Mouse (Mus musculus) macrophage (primary cell): Measurements from ENCODE around the gene Rhod. TPM values are rescaled to one million over a fixed set of nuclear protein-coding genes. Genes with fewer than 3 reads are reported as not detected.
"Not testable (repeated sequence)": the region's sequence is repeated elsewhere in the genome, so short reads cannot be mapped to it uniquely, and the experiment has no call there.

Source experiments
- H3K27ac ChIP-seq: fragments of 350-480 bp; formaldehyde crosslinking; 2 replicates; pipeline ENCODE4 v1.9.0; 2021
- H3K36me3 ChIP-seq: fragments of 350-480 bp; formaldehyde crosslinking; 2 replicates; pipeline ENCODE4 v1.9.0; 2021; ENCODE audit errors: inconsistent target
- H3K4me3 ChIP-seq: fragments of 350-480 bp; formaldehyde crosslinking; 2 replicates; pipeline ENCODE4 v1.9.0; 2021; ENCODE audit errors: inconsistent target
- H3K79me2 ChIP-seq: fragments of 350-480 bp; formaldehyde crosslinking; 2 replicates; pipeline ENCODE4 v1.9.0; 2021; ENCODE audit errors: inconsistent target
- WGBS: methylation state at CpG from one replicate; pipeline ENCODE4 v1.1.7; 2026; ENCODE audit warnings: inconsistent platforms; ENCODE audit not compliant: missing documents; 5-methylcytosine and 5-hydroxymethylcytosine counted together
- polyA plus RNA-seq: library from polyadenylated mRNA; stranded (reverse); fragments of 250-400 nt; gene quantifications from 3 replicates; pipeline ENCODE4 v1.2.4, GENCODE M21; 2018; ENCODE audit warnings: inconsistent platforms

The Rhod gene
- polyA plus RNA-seq, 1 experiment from 2014 or later = 4.4 TPM

DNA sequence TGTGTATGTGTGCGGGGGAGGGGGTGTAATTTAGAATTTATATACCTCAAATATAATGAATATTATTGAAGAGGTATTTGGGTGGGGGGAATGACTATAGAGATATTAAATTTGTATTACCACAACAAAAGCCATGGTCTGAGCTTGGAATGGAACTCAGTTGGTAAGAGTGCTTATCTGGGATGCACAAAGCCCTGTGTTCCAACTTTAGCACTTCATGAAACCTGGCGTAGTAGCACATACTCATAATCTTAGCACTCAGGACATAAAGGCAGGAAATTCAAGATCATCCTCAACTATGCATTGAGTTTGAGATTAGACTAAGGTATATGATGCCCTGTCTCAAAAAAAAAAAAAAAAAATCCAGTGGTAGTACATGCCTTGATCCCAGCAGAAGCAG lies 34.4 kb downstream of the Rhod start:
- no peaks in the 10 kb centered on the region for H3K79me2 ChIP-seq
- H3K4me3 ChIP-seq = no peak overlapping the region
- 94% methylated on average over 2 of the region's 2 CpGs for WGBS
- no peaks in the 10 kb centered on the region for H3K36me3 ChIP-seq
- no peak overlapping the region for H3K27ac ChIP-seq

GRCm38 (mm10) chr19:4398959-4399358 lies 40.3 kb downstream of the Rhod start:
- no peak overlapping the region for H3K4me3 ChIP-seq
- H3K27ac ChIP-seq = no peak overlapping the region
- WGBS = 93% methylated on average over 4 of the region's 4 CpGs
- no peaks in the 10 kb centered on the region for H3K36me3 ChIP-seq
- peaks cover 24% of the 10 kb centered on the region for H3K79me2 ChIP-seq

- WGBS = 73% methylated on average over 8 of the region's 8 CpGs
- Histone ChIP-seq H3K4me3 (no peak overlapping the region), H3K36me3 (no peaks in the 10 kb centered on the region), H3K27ac (no peak overlapping the region), H3K79me2 (peaks cover 28% of the 10 kb centered on the region)
Observed at GRCm38 (mm10) chr19:4398630-4398948, 40.6 kb downstream of the Rhod start.

GRCm38 (mm10) chr19:4397798-4398629 lies 41.2 kb downstream of the Rhod start, which contains the start of gene Kdm2a:
TSS of gene Kdm2a (minus strand) at chr19:4398285.
- peaks cover 34% of the 10 kb centered on the region for H3K79me2 ChIP-seq
- H3K4me3 ChIP-seq = peak within 1 kb of the TSS; percentile 23; the same call in 1 of the 2 replicates
- 13% methylated on average over 80 of the region's 82 CpGs for WGBS
- no peak within 1 kb of the TSS for H3K27ac ChIP-seq
- no peaks in the 10 kb centered on the region for H3K36me3 ChIP-seq

GRCm38 (mm10) chr19:4396998-4397797 lies 42.0 kb downstream of the Rhod start:
- Histone ChIP-seq H3K27ac (peak overlapping the region; percentile 70), H3K79me2 (peaks cover 42% of the 10 kb centered on the region), H3K36me3 (no peaks in the 10 kb centered on the region), H3K4me3 (peak overlapping the region; percentile 79)
- 1% methylated on average over 36 of the region's 90 CpGs for WGBS

DNA sequence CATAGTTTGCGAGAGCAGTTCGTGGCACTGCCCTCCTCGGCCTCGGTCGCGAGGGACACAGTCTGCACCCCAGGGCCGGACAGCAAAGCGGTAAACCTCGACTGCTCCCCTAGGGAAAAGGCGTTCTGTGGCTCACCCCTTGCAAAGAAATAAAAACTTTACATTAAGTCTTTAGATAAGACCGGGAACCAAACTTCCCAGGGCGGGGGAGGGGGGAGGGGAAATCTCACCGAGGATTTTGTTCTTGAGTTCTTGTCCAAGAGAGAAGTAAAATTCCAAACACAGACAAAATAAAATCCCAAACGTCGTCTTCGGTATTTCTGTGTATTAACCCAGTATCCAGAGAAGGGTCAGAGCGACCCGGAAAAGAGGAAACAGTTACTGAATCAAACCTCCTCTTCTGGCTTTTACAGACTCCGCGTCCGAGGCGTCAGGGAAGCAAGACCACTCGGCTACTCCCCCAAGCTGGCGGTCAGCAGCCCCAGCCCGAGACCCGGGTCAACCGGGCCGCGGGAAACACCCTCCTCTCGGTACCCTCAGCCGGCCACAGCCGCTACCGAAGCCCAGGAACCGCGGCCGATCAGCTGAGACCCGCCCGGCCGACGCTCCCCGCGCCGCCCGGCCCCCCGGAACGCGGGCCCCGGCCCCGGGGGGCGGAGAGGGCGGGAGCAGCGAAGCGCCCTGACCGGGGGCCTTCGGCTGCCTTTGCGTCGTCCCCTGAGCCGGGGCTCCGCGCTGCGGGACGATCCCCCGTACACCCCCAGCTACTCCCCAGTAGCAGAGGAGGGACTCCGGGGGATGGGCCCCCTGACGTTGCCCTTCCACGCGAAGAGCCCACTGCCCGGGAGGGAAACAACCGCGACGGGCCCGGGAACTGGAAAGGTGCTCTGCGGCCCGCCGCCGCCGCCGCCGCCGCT lies 42.9 kb downstream of the Rhod start:
- H3K27ac ChIP-seq = peak overlapping the region; percentile 70
- WGBS = 2% methylated on average over 79 of the region's 80 CpGs
- H3K79me2 ChIP-seq = peaks cover 51% of the 10 kb centered on the region
- no peaks in the 10 kb centered on the region for H3K36me3 ChIP-seq
- peak overlapping the region; percentile 79 for H3K4me3 ChIP-seq

GRCm38 (mm10) chr19:4387276-4387675 lies 52.0 kb downstream of the Rhod start:
- H3K36me3 ChIP-seq = peaks cover 37% of the 10 kb centered on the region; the same call in 1 of the 2 replicates
- peaks cover 100% of the 10 kb centered on the region for H3K79me2 ChIP-seq
- no peak overlapping the region for H3K4me3 ChIP-seq

GRCm38 (mm10) chr19:4385026-4385425 lies 54.2 kb downstream of the Rhod start:
- 93% methylated on average over 3 of the region's 4 CpGs for WGBS

More at GRCm38 (mm10) chr19:4387276-4387675, 52.0 kb downstream of the Rhod start:
- no peak overlapping the region for H3K27ac ChIP-seq

GRCm38 (mm10) chr19:4384322-4384721 lies 54.9 kb downstream of the Rhod start:
- Histone ChIP-seq H3K27ac (no peak overlapping the region), H3K79me2 (peaks cover 100% of the 10 kb centered on the region), H3K36me3 (peaks cover 40% of the 10 kb centered on the region), H3K4me3 (no peak overlapping the region)
- 30% methylated on average over 1 of the region's 1 CpGs for WGBS

More at GRCm38 (mm10) chr19:4385026-4385425, 54.2 kb downstream of the Rhod start:
- Histone ChIP-seq H3K79me2 (peaks cover 100% of the 10 kb centered on the region), H3K4me3 (no peak overlapping the region), H3K36me3 (peaks cover 36% of the 10 kb centered on the region; the same call in 1 of the 2 replicates), H3K27ac (no peak overlapping the region)

GRCm38 (mm10) chr19:4383306-4383705 lies 55.9 kb downstream of the Rhod start:
- Histone ChIP-seq H3K79me2 (peaks cover 100% of the 10 kb centered on the region), H3K36me3 (peaks cover 34% of the 10 kb centered on the region), H3K27ac (no peak overlapping the region)

DNA sequence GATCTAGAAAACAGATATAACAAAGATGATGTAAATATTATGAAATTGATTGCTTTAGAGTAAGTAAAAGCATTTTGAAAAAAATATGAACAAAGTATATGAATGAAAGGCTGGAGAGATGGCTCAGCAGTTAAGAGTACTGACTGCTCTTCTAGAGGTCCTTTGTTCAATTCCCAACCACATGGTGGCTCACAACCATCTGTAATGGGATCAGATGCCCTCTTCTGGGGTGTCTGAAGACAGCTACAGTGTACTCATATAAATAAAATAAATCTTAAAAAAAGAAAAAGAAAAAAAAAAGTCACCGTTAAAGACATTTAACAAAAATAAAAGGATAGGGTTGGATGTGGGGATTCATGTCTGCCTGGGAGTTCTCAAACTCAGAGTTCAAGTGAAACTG lies 56.9 kb downstream of the Rhod start:
- not testable (repeated sequence) for H3K27ac ChIP-seq, H3K4me3 ChIP-seq
- peaks cover 100% of the 10 kb centered on the region for H3K79me2 ChIP-seq
- 100% methylated on average over 1 of the region's 1 CpGs for WGBS
- peaks cover 35% of the 10 kb centered on the region for H3K36me3 ChIP-seq

More at GRCm38 (mm10) chr19:4383306-4383705, 55.9 kb downstream of the Rhod start:
- no peak overlapping the region for H3K4me3 ChIP-seq
